Mouse (Mus musculus): Measurements from ENCODE around the gene Mug2. TPM values are rescaled to one million over a fixed set of nuclear protein-coding genes. Genes with fewer than 3 reads are reported as not detected.
"Not testable (repeated sequence)": the region's sequence is repeated elsewhere in the genome, so short reads cannot be mapped to it uniquely, and the experiment has no call there.

Mug2 gene
- polyA plus RNA-seq (2012), result not detected in 2 replicates

GRCm38 (mm10) chr6:122006461-122006860 is at the start of gene Mug2:
TSS of gene Mug2 (plus strand) at chr6:122006761.
- not testable (repeated sequence) for H3K4me3 ChIP-seq (replicated peaks); H3K36me3 ChIP-seq (ENCODE audit: control insufficient read depth); H3K9me3 ChIP-seq (ENCODE audit: control insufficient read depth, low read length); H3K4me1 ChIP-seq (ENCODE audit: control insufficient read depth); H3K27me3 ChIP-seq (ENCODE audit: control insufficient read depth)

DNA sequence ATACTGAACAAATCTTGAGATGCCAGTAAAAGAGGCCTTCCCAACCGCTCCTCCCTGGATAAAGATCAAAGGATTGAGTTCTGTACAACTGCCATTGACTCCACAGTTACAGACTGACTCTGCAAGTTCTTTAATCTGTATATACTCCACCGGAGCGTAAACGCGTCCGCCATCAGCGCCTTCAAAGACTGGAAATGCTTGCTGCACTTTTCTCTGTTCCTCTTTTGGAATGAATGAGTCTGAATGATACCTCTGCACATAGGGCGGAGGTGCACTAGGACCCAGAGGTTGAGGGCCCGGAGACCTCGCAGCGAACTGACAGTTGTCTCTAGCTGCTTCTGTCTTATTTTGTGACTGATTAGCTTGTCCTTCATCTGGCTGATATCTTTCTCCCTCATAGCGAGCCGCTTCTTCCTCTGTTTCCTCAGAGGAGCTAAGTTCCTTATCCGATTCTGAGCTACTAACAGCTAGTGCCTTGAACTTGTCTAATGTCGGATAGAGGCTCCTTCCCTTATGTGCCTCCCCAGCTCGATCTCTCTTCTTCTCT is 48.7 kb upstream of the Mug2 start:
- not testable (repeated sequence) for H3K36me3 ChIP-seq (ENCODE audit: control insufficient read depth); H3K4me3 ChIP-seq (replicated peaks); H3K4me1 ChIP-seq (ENCODE audit: control insufficient read depth); H3K27me3 ChIP-seq (ENCODE audit: control insufficient read depth)
- peaks cover 19% of the 10 kb centered on the region for H3K9me3 ChIP-seq (ENCODE audit: control insufficient read depth, low read length)

GRCm38 (mm10) chr6:121975701-121976100 is 30.9 kb upstream of the Mug2 start:
- Histone ChIP-seq H3K4me3 (replicated peaks) (no peak overlapping the region), H3K9me3 (ENCODE audit: control insufficient read depth, low read length) (peaks cover 19% of the 10 kb centered on the region), H3K27me3 (ENCODE audit: control insufficient read depth) (no peaks in the 10 kb centered on the region), H3K4me1 (ENCODE audit: control insufficient read depth) (no peaks in the 10 kb centered on the region), H3K36me3 (ENCODE audit: control insufficient read depth) (no peaks in the 10 kb centered on the region)
- TF ChIP-seq GATA1 (IDR thresholded peaks at IDR 0.05; ENCODE audit: low read length), result no peak
- no peak for TF ChIP-seq TAL1 (IDR thresholded peaks at IDR 0.05; ENCODE audit: low read length)

- TF ChIP-seq TAL1 (IDR thresholded peaks at IDR 0.05; ENCODE audit: low read length) (no peak), GATA1 (IDR thresholded peaks at IDR 0.05; ENCODE audit: low read length) (no peak)
- H3K4me1 ChIP-seq (ENCODE audit: control insufficient read depth), result no peaks in the 10 kb centered on the region
- peaks cover 10% of the 10 kb centered on the region for H3K9me3 ChIP-seq (ENCODE audit: control insufficient read depth, low read length)
Measured at GRCm38 (mm10) chr6:122100904-122101303, 94.3 kb downstream of the Mug2 start.

DNA sequence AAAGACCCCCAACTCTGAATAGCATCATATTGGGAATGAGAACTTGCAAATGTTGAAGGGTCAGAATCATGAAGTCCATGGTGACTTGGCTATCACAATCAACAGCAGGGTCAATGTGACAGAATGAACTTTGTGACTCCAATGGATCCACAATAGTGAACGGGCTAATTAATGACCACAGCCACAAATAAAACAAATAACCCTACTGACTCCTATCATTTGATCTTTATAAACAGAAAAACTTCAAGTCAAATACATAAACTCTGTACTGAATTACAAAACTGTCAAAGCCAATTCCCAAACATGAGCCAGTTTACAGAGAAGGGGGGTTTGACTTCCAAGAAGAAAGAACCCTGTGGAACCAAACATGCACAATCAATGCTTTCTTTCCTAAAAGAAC is 95.1 kb downstream of the Mug2 start:
- TF ChIP-seq TAL1 (IDR thresholded peaks at IDR 0.05; ENCODE audit: low read length) (no peak), GATA1 (IDR thresholded peaks at IDR 0.05; ENCODE audit: low read length) (no peak)
- Histone ChIP-seq H3K9me3 (ENCODE audit: control insufficient read depth, low read length) (peaks cover 10% of the 10 kb centered on the region), H3K36me3 (ENCODE audit: control insufficient read depth) (no peaks in the 10 kb centered on the region), H3K4me1 (ENCODE audit: control insufficient read depth) (no peaks in the 10 kb centered on the region), H3K27me3 (ENCODE audit: control insufficient read depth) (no peaks in the 10 kb centered on the region), H3K4me3 (replicated peaks) (no peak overlapping the region)

More at GRCm38 (mm10) chr6:122100904-122101303, 94.3 kb downstream of the Mug2 start:
- Histone ChIP-seq H3K36me3 (ENCODE audit: control insufficient read depth) (no peaks in the 10 kb centered on the region), H3K4me3 (replicated peaks) (no peak overlapping the region), H3K27me3 (ENCODE audit: control insufficient read depth) (no peaks in the 10 kb centered on the region)

DNA sequence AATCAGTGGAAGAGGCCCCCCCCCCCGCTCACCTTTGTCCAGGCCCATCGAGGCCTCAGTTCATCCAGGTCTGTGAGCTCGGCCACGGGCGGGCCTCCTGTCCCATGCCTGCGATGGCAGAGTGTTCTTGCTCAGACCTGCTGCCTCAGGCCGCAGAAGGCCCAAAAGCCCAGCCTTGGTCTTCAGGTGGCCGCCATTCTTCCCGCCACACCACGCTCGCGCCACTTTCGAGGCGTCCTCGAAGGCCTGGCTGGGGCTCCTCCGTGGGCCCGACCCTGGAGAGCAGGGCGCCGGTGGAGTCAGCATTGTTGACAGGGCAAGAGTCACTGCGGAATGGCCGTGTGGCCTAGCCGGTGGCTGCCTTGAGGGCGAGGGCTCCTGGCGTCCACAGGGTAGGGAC is 110.4 kb downstream of the Mug2 start:
- H3K36me3 ChIP-seq (ENCODE audit: control insufficient read depth), result no peaks in the 10 kb centered on the region
- no peak overlapping the region for H3K4me3 ChIP-seq (replicated peaks)
- no peaks in the 10 kb centered on the region for H3K4me1 ChIP-seq (ENCODE audit: control insufficient read depth)
- H3K9me3 ChIP-seq (ENCODE audit: control insufficient read depth, low read length), result peaks cover 54% of the 10 kb centered on the region
- TF ChIP-seq GATA1 (IDR thresholded peaks at IDR 0.05; ENCODE audit: low read length), result no peak
- TF ChIP-seq TAL1 (IDR thresholded peaks at IDR 0.05; ENCODE audit: low read length), result no peak
- no peaks in the 10 kb centered on the region for H3K27me3 ChIP-seq (ENCODE audit: control insufficient read depth)

DNA sequence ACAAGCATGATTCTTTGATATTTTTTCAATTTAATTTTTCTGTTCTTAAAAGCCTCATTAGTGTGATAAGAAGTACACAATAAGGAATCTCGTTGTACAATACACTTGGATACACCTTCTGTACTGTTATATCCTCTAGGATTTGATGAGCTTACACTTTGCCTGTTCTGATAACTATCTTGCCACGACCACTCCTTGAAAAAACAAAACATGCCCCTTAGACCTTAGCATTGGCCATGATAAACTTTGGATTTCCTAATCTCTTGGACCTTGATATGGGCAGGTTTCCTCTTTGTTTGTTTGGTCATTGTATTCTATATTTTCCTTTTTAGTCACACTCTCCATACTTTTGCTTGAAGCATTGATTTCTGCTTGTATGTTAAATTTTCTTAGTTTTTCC is 123.0 kb downstream of the Mug2 start:
- Histone ChIP-seq H3K36me3 (ENCODE audit: control insufficient read depth) (no peaks in the 10 kb centered on the region), H3K4me3 (replicated peaks) (no peak overlapping the region), H3K27me3 (ENCODE audit: control insufficient read depth) (no peaks in the 10 kb centered on the region), H3K4me1 (ENCODE audit: control insufficient read depth) (no peaks in the 10 kb centered on the region), H3K9me3 (ENCODE audit: control insufficient read depth, low read length) (peaks cover 6% of the 10 kb centered on the region; the same call in 1 of the 2 replicates)
- TF ChIP-seq GATA1 (IDR thresholded peaks at IDR 0.05; ENCODE audit: low read length), result no peak
- no peak for TF ChIP-seq TAL1 (IDR thresholded peaks at IDR 0.05; ENCODE audit: low read length)

Other genes with a start within 250 kb of the Mug2 start
- not detected in 2 replicates for gene Mug1, start 168.2 kb upstream of the Mug2 start, polyA plus RNA-seq (2012)